Mouse (Mus musculus) liver, embryonic 14.5 days (tissue): ENCODE measurements around the gene Atg9b.

Experiments
- CTCF ChIP-seq: IDR thresholded peaks from 2 replicates; pipeline ENCODE4 v1.5.1; 2016; ENCODE audit warnings: antibody characterized with exemption, low read depth, control low read depth
- EP300 ChIP-seq: IDR thresholded peaks from 2 replicates; pipeline ENCODE4 v1.6.1; 2016; ENCODE audit warnings: antibody characterized with exemption, low read depth

- TF ChIP-seq CTCF (no peak), EP300 (no peak)
These were observed 38.6 kb downstream of the Atg9b start for GRCm38 (mm10) chr5:24353327-24353726.
